Mouse (Mus musculus) cerebral cortex, adult 2 months (tissue): Measurements from ENCODE around the gene Erc2.

Experiments used
- WGBS: fragments of 180-500 bp; shearing (Covaris S2); methylation state at CpG from one replicate; pipeline ENCODE4 v1.1.7; 2018; 5-methylcytosine and 5-hydroxymethylcytosine counted together

Gene Erc2

DNA sequence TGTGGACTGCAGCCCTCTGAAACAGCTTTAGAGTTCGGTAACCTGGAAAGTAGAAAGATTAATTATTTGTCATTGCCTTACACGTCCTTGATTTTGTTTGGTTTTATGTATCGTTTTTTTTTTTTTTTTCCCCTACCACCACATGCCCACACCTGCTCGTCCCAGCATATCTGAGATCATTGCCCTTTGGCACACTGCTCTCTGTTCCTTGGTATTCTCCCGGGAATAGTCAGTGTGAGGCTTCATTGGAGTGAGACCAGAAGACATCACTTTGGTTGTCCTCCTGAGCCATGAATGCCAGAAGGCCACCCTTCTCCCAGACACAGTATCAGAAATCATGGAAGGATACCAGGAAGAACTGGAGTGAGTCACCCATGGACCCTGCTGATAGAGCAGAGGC is 681.9 kb downstream of the Erc2 start:
- WGBS, result 94% methylated on average over 5 of the region's 5 CpGs

- WGBS, result 92% methylated on average over 1 of the region's 1 CpGs
These were observed 686.4 kb downstream of the Erc2 start for GRCm38 (mm10) chr14:28308661-28309060.

GRCm38 (mm10) chr14:28316851-28317250 is 694.6 kb downstream of the Erc2 start:
- 38% methylated on average over 7 of the region's 7 CpGs for WGBS

DNA sequence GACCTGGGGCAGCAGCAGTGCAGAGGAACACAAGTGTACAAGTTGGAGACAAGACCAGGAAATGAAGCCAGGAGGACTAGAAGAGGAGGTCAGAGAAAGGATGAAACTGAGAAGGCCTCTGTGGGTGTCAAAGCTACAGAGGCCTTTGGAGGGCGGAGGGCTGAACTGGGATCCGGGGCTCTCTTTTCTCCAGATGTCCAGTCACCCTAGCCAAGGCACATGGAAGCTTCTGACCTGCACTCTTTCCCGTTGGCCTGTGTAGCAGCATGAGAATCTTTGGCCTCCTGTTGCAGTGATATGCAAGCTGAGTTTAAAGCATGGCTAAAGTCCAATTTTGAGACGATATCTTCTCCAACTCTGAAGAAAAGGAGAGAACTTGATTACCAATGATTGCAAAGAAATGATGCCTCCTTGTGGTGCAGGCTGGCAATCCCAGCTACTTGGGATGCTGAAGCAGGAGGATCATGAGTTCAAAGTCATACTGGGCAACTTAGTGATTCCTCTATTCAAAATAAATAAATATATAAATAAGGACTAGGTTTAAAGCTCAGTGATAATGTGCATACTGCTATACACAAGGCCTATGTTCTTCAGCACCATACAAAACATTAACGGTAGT is 699.8 kb downstream of the Erc2 start:
- 79% methylated on average over 5 of the region's 5 CpGs for WGBS

DNA sequence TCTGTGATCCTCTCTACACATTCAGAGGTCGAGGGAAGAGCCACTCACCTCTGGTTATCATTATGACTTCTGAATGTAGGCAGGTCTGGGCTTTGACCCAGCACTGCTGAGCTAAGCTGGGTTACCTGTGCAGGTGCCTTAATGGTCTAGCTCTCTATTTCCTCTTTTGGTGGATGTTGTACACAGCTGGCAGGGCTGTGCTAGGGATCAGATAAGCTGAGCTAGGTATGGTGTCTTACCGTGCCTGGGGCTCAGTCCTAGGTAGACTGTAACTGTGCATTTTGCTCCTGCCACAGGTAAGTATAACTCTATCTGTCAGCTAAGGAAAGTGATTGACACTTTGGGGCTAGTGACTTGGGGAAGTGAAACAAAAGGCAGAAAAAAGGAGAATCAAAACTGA is 701.0 kb downstream of the Erc2 start:
- WGBS, result 87% methylated on average over 2 of the region's 2 CpGs

DNA sequence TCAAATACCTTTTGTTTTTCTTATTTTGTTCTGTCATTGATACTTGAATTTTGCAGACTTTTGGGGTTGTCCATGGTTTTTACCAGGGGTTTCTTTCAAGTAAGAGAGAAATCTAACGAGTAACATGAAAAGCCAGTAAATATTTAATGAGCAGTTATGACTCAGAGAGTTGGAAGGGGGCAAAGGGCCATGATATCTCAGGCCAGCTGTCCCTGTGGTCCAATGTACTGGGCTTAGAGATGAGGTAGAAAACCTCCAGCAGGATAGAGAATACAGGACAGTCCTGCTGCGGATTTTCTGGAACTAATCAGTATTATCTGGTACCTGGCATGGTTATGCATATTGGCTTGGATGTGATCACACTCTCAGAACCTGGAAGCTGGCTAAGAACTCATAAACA is 701.5 kb downstream of the Erc2 start:
- WGBS, result 83% methylated on average over 2 of the region's 2 CpGs

- WGBS, result 69% methylated on average over 7 of the region's 7 CpGs
These were observed 704.2 kb downstream of the Erc2 start for GRCm38 (mm10) chr14:28326456-28326855.

DNA sequence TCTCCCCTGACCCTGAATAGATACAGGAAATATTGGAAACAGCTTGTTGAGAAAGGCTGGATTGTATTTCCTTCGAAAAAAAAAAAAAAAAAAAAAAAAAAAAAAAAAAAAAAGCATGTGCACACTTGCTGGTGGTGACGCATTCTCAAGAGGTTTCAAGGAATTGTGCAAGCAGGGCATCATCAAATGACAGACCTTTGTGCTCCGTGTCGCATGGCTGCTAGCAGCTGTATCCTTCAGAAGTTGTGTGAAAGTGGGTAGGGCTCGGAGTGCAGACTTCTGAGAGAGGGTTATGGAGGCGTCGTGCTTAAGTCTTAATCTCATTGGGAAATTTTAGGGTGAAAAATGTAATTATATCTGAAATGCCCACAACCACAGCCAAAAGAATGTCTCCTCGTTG is 706.3 kb downstream of the Erc2 start:
- 61% methylated on average over 8 of the region's 8 CpGs for WGBS

DNA sequence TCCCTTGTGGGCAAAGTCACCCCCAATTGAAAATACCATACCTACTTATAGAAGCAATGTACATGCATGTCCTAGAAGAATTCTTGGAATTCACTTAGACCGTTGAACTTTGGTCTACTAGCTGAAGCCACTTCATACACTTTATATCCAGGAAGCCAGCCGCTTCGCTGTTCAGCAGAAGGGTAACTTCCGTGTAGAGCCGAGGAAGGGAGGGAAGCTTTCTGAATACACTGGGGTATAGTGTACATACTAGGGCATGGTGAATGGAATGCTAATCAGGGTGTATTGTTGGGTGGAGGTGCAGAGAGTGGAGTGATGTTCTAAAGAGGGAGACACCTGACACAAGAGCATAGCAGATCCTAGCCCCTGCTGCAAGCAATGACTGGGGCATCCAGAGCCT is 708.9 kb downstream of the Erc2 start:
- WGBS, result 83% methylated on average over 5 of the region's 5 CpGs

DNA sequence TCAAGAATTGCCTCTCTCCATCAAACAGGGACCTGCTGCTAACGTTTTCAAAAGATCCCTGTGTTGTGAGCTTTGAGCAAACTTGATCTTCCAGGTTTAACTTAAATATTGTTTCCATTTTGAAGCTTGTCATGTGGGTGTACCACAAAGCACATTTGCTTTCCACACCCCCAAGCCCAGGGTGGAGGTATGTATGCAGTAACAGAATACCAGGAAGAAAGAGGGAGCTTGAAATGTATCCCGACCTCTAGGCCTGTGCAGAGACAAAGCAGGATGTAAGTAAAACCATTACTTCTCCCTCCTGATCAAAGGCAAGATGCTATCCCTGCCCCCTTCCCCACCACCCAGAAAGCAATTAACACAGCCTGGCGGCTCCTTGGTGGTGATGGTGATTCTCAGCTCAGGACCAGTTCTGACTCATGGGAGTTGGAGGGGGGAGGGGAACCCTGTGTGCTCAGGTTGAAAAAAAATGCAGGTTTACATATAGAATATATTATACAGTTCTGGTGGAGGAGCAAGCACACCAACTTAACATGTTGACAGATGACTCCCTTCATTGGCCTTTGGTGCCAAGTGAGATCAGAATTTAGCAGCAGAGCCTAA is 710.2 kb downstream of the Erc2 start:
- WGBS, result 45% methylated on average over 3 of the region's 3 CpGs

- WGBS, result 87% methylated on average over 3 of the region's 3 CpGs
These were observed 716.9 kb downstream of the Erc2 start for GRCm38 (mm10) chr14:28339146-28339545.

GRCm38 (mm10) chr14:28349129-28349528 is 726.9 kb downstream of the Erc2 start:
- WGBS, result 93% methylated on average over 1 of the region's 1 CpGs

DNA sequence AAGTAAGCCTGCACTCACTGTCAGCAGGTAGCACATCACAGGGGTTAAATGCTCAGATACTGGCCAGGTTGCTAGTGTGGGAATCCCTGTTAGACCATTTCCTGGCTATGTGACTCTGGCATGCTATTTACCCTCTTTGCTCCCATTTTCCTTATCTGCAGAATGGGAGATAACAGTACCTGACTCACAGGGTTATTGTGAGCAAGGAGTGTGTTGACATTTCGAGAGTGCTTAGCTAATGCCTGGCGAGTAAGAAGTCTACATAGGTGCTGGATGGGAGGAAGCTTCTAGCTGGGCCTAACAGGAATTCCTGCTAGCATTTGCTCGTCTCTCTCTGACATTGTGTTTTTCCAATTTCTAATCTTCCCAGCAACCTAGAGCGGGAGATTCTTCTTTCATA is 737.3 kb downstream of the Erc2 start:
- WGBS, result 82% methylated on average over 4 of the region's 4 CpGs

- WGBS, result 94% methylated on average over 4 of the region's 4 CpGs
These were observed 737.8 kb downstream of the Erc2 start for GRCm38 (mm10) chr14:28359983-28360382.

- WGBS, result 35% methylated on average over 4 of the region's 4 CpGs
These were observed 740.1 kb downstream of the Erc2 start for GRCm38 (mm10) chr14:28362336-28362735.

- WGBS, result 61% methylated on average over 8 of the region's 8 CpGs
These were observed 748.5 kb downstream of the Erc2 start for GRCm38 (mm10) chr14:28370713-28371112.

DNA sequence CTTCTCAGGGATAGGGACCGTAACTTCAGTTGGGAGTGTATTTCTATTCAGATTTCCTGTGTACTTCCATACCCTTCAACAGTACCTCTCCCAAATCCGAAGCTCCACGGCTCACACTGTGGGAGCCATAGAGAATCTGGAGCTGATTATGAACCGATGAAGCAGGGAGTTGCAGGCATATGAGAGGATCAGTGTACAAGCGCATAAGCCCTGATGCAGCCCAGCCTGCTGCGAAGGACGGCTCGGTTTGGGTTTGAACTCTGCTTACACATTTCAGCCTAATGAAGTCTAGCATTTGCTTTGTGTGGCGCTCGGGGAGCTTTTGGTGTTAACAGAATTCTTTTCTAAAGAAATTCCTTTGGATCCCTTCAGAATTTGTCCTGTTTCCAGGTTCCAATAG is 749.4 kb downstream of the Erc2 start:
- 92% methylated on average over 10 of the region's 10 CpGs for WGBS

- 39% methylated on average over 10 of the region's 10 CpGs for WGBS
These were observed 753.4 kb downstream of the Erc2 start for GRCm38 (mm10) chr14:28375642-28376091.

- 65% methylated on average over 9 of the region's 9 CpGs for WGBS
These were observed 754.1 kb downstream of the Erc2 start for GRCm38 (mm10) chr14:28376208-28376805.

- 73% methylated on average over 3 of the region's 3 CpGs for WGBS
These were observed 755.3 kb downstream of the Erc2 start for GRCm38 (mm10) chr14:28377519-28377918.

DNA sequence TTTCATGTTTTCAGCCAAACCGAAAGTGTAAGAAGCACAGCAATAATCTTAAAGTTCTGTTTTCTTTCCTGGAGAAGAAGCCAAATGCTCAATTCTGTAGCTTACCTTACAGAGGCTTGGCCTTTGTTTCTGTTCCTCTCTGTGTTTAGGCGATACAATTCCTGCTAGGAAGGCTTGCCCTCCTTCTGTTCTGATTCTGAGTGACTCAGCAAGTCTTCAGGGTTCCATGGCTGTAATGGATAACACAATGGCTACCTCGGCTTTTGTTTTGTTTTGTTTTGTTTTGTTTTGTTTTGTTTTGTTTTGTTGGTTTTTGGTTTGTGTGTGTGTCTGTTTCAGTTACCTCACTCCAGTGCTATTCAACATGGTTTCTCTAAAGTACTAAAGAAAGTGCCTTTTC is 757.9 kb downstream of the Erc2 start:
- WGBS, result 80% methylated on average over 3 of the region's 3 CpGs

DNA sequence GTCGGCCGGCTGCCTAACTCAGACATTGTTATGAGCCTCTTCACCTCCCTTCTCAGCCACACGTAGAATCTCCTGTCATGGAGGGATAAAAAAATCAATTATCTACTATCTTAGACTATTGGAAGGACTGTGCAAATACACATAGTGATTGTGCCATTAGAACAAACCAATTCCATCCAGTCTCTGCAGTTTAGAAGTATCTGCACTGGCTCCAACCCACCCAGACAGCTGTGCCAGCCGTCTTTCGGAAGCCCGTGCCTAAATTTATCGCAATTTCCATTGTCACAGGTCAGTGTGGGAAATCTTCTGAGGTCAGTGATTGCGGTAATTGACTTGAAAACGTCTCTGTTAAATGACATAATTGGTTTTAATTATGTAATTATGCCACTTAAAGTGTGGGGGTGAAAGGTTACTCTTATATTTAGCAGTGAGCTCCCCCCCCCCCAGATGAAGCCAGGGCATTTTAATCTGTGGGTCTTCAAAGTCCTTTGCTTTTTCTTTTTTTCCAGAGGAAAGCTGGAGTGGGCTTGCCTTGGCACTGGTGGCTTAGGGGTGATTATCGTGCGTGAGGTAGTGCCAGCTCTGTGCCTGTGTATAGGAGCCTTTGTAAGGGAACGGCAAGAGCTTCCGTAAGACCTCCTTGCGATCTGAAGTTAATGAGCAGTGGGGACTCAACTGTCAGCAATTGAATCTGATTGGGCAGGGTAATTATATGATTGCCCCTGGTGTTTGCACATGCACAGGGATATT is 759.7 kb downstream of the Erc2 start:
- 57% methylated on average over 14 of the region's 14 CpGs for WGBS
